Mouse (Mus musculus): ENCODE results near the gene Sorbs1. TPM values are rescaled to one million over a fixed set of nuclear protein-coding genes. Genes with fewer than 3 reads are reported as not detected.

The Sorbs1 gene
- polyA plus RNA-seq, 2 experiments, result 35.3 to 40.6 TPM

DNA sequence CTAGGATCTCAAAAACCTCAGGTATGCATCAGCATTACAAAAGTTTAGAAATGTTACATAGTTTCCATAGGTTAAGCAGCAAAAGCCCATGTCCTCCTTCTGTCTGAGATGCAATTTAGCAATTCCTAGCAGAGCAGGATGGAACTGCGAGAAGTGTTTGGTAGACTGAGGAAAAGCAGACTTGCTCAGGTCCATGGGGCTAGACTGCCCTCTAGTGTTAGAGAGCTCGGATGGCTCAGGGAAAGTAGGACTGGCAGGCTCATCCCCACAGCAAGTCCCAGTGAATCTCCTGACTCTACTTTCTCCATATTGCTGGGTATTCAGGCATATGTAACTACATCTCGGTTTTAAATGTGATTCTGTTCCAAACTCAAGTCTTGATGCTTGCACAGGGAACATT, 31.3 kb upstream of the Sorbs1 start:
- H3K27ac ChIP-seq (replicated peaks; ENCODE audit: low read depth, low read length), result no peak overlapping the region
- H3K36me3 ChIP-seq (ENCODE audit: control insufficient read depth, insufficient read depth, low read length), result no peaks in the 10 kb centered on the region
- ATAC-seq (ENCODE audit: low FRiP score, low read depth), result no peak
- H3K4me3 ChIP-seq (replicated peaks; ENCODE audit: low read length), result no peak overlapping the region
- H3K9ac ChIP-seq (ENCODE audit: low read depth, low read length, severe bottlenecking), result no peak overlapping the region
- no peak for TF ChIP-seq POLR2A (IDR thresholded peaks at IDR 0.05; ENCODE audit: borderline replicate concordance, extremely low read depth, insufficient read depth, insufficient read length)
- DNase-seq (ENCODE audit: low spot score), result peak; percentile 75
- H3K4me1 ChIP-seq (ENCODE audit: control insufficient read depth, insufficient read depth, low read length), result peaks cover 2% of the 10 kb centered on the region; the same call in 1 of the 2 replicates
- H3K9me3 ChIP-seq (ENCODE audit: control insufficient read depth, low read length), result no peaks in the 10 kb centered on the region
- 11% methylated on average over 3 of the region's 3 CpGs for WGBS
- H3K27me3 ChIP-seq (ENCODE audit: control insufficient read depth, insufficient read depth, low read length), result no peaks in the 10 kb centered on the region
- no peak overlapping the region for H3K4me2 ChIP-seq (replicated peaks; ENCODE audit: low read depth, low read length, severe bottlenecking)

DNA sequence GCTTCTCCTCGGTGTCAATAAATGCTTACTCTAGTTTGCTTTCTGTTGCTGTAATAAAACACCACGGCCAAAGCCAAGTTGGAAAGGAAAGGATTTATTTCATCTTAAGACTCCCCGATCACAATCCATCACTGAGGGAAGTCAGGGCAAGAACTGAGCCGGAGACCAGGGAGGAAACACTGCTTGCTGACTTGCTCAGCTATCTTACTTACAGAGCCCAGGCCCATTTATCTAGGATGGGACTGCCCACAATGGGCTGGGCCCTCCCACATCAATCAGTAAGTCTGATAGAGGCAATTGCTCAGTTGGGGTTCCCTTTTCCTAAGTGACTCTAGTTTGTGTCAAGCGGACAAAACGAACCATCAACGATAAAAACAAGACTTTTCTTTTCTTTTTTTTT, 29.2 kb upstream of the Sorbs1 start:
- H3K27me3 ChIP-seq (ENCODE audit: control insufficient read depth, insufficient read depth, low read length), result no peaks in the 10 kb centered on the region
- H3K4me1 ChIP-seq (ENCODE audit: control insufficient read depth, insufficient read depth, low read length), result no peaks in the 10 kb centered on the region
- no peak overlapping the region for H3K27ac ChIP-seq (replicated peaks; ENCODE audit: low read depth, low read length)
- DNase-seq (ENCODE audit: low spot score), result no peak
- H3K9ac ChIP-seq (ENCODE audit: low read depth, low read length, severe bottlenecking), result no peak overlapping the region
- no peak for TF ChIP-seq POLR2A (IDR thresholded peaks at IDR 0.05; ENCODE audit: borderline replicate concordance, extremely low read depth, insufficient read depth, insufficient read length)
- WGBS, result 76% methylated on average over 7 of the region's 7 CpGs
- no peak for ATAC-seq (ENCODE audit: low FRiP score, low read depth)
- H3K9me3 ChIP-seq (ENCODE audit: control insufficient read depth, low read length), result no peaks in the 10 kb centered on the region
- H3K4me3 ChIP-seq (replicated peaks; ENCODE audit: low read length), result no peak overlapping the region
- no peaks in the 10 kb centered on the region for H3K36me3 ChIP-seq (ENCODE audit: control insufficient read depth, insufficient read depth, low read length)
- no peak overlapping the region for H3K4me2 ChIP-seq (replicated peaks; ENCODE audit: low read depth, low read length, severe bottlenecking)

DNA sequence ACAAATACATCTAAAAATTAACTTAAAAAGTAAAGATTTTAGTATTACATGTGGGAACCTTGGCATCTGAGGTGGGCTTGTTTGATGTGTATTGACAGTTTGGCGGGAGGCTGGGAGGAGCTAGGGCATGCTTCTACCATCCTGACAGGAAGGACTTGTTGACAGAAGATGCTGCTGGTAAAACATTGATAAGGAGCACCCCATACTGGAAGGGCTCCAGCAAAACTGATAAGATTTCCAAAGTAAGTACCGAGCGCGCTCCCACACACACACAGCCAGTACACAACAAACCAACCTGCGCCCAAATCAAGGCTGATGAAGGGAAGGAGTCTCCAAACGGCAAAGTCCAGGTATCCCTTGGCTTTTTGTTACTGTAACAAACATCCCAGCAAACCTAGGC, 22.9 kb upstream of the Sorbs1 start:
- Histone ChIP-seq H3K36me3 (ENCODE audit: control insufficient read depth, insufficient read depth, low read length) (no peaks in the 10 kb centered on the region), H3K9me3 (ENCODE audit: control insufficient read depth, low read length) (peaks cover under 1% of the 10 kb centered on the region; the same call in 1 of the 2 replicates), H3K4me1 (ENCODE audit: control insufficient read depth, insufficient read depth, low read length) (no peaks in the 10 kb centered on the region), H3K27me3 (ENCODE audit: control insufficient read depth, insufficient read depth, low read length) (no peaks in the 10 kb centered on the region), H3K4me3 (replicated peaks; ENCODE audit: low read length) (no peak overlapping the region), H3K9ac (ENCODE audit: low read depth, low read length, severe bottlenecking) (no peak overlapping the region), H3K27ac (replicated peaks; ENCODE audit: low read depth, low read length) (no peak overlapping the region), H3K4me2 (replicated peaks; ENCODE audit: low read depth, low read length, severe bottlenecking) (no peak overlapping the region)
- 93% methylated on average over 6 of the region's 6 CpGs for WGBS
- no peak for TF ChIP-seq POLR2A (IDR thresholded peaks at IDR 0.05; ENCODE audit: borderline replicate concordance, extremely low read depth, insufficient read depth, insufficient read length)
- no peak for ATAC-seq (ENCODE audit: low FRiP score, low read depth)
- DNase-seq (ENCODE audit: low spot score), result no peak

DNA sequence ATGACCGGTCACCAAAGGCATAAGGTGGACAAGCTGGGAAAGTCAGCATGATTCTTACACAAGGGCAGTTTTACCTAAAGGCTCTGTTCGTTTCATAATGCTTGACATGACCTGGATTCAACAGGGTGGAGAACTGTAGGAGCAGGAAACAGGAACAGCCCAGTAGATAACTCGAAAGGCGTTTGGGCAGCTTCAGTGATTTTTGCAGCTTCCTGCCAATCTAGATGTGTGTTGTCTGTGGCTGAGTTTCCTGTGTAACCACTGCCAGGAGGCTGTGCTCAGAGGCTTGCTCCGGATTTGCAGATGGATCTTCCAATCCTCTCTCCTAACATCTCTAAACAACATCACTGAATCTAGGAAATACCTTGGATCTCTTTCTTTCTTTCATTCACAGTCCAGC, 18.9 kb upstream of the Sorbs1 start:
- no peak overlapping the region for H3K9ac ChIP-seq (ENCODE audit: low read depth, low read length, severe bottlenecking)
- 82% methylated on average over 5 of the region's 5 CpGs for WGBS
- DNase-seq (ENCODE audit: low spot score), result no peak
- no peak for ATAC-seq (ENCODE audit: low FRiP score, low read depth)
- H3K4me2 ChIP-seq (replicated peaks; ENCODE audit: low read depth, low read length, severe bottlenecking), result no peak overlapping the region
- no peaks in the 10 kb centered on the region for H3K27me3 ChIP-seq (ENCODE audit: control insufficient read depth, insufficient read depth, low read length)
- peaks cover 4% of the 10 kb centered on the region; the same call in 1 of the 2 replicates for H3K9me3 ChIP-seq (ENCODE audit: control insufficient read depth, low read length)
- no peaks in the 10 kb centered on the region for H3K4me1 ChIP-seq (ENCODE audit: control insufficient read depth, insufficient read depth, low read length)
- no peak overlapping the region for H3K27ac ChIP-seq (replicated peaks; ENCODE audit: low read depth, low read length)
- no peak for TF ChIP-seq POLR2A (IDR thresholded peaks at IDR 0.05; ENCODE audit: borderline replicate concordance, extremely low read depth, insufficient read depth, insufficient read length)
- no peaks in the 10 kb centered on the region for H3K36me3 ChIP-seq (ENCODE audit: control insufficient read depth, insufficient read depth, low read length)
- H3K4me3 ChIP-seq (replicated peaks; ENCODE audit: low read length), result no peak overlapping the region

DNA sequence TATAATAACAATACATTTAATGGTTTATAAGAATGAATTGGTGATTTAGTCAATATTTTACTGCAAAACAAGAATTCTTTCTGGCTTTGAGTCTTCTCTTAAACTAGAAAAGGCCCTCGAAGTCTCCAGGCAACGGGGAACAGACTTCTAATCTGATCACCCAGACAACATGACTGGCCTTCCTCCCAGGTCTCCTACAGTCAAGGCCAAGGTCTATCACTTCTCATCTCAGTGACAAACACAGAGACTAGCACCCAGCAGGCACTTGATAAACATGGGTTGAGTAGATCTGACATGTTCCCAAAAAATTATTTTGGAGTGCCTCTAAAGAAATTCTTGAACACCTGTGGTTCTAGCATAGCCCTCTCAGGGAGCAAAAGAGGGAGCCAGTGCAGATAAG, 16.7 kb upstream of the Sorbs1 start:
- Histone ChIP-seq H3K27ac (replicated peaks; ENCODE audit: low read depth, low read length) (no peak overlapping the region), H3K9ac (ENCODE audit: low read depth, low read length, severe bottlenecking) (no peak overlapping the region), H3K9me3 (ENCODE audit: control insufficient read depth, low read length) (peaks cover 4% of the 10 kb centered on the region; the same call in 1 of the 2 replicates), H3K4me3 (replicated peaks; ENCODE audit: low read length) (no peak overlapping the region), H3K27me3 (ENCODE audit: control insufficient read depth, insufficient read depth, low read length) (no peaks in the 10 kb centered on the region), H3K4me2 (replicated peaks; ENCODE audit: low read depth, low read length, severe bottlenecking) (no peak overlapping the region), H3K36me3 (ENCODE audit: control insufficient read depth, insufficient read depth, low read length) (no peaks in the 10 kb centered on the region), H3K4me1 (ENCODE audit: control insufficient read depth, insufficient read depth, low read length) (no peaks in the 10 kb centered on the region)
- no peak for DNase-seq (ENCODE audit: low spot score)
- ATAC-seq (ENCODE audit: low FRiP score, low read depth), result no peak
- TF ChIP-seq POLR2A (IDR thresholded peaks at IDR 0.05; ENCODE audit: borderline replicate concordance, extremely low read depth, insufficient read depth, insufficient read length), result no peak
- WGBS, result 82% methylated on average over 2 of the region's 2 CpGs

DNA sequence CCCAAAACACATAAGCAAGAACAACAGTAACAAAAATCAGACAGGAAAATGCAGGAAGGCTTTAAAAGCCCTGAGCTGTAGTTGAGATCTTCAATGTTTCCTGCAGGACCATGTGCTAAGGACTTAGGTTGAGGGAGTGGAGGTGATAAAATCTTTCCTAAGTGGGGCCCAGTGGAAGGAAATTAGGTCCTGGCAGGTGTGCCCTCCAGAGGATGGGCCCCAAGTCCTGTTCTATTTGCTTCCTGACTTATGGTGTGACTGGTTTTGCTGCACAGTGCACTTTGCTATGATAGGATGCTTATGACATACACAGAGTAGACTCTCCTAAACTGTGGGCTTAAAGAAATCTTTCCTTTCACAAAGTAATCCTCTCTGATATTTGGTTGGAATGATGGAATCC, 14.7 kb upstream of the Sorbs1 start:
- ATAC-seq (ENCODE audit: low FRiP score, low read depth) (no peak), DNase-seq (ENCODE audit: low spot score) (no peak)
- H3K9me3 ChIP-seq (ENCODE audit: control insufficient read depth, low read length), result peaks cover 4% of the 10 kb centered on the region; the same call in 1 of the 2 replicates

More for the DNA sequence above, 14.7 kb upstream of the Sorbs1 start:
- no peak overlapping the region for H3K4me2 ChIP-seq (replicated peaks; ENCODE audit: low read depth, low read length, severe bottlenecking)
- no peaks in the 10 kb centered on the region for H3K27me3 ChIP-seq (ENCODE audit: control insufficient read depth, insufficient read depth, low read length)
- no peak overlapping the region for H3K9ac ChIP-seq (ENCODE audit: low read depth, low read length, severe bottlenecking)
- no peak overlapping the region for H3K27ac ChIP-seq (replicated peaks; ENCODE audit: low read depth, low read length)
- no peak overlapping the region for H3K4me3 ChIP-seq (replicated peaks; ENCODE audit: low read length)
- no peak for TF ChIP-seq POLR2A (IDR thresholded peaks at IDR 0.05; ENCODE audit: borderline replicate concordance, extremely low read depth, insufficient read depth, insufficient read length)
- H3K4me1 ChIP-seq (ENCODE audit: control insufficient read depth, insufficient read depth, low read length), result no peaks in the 10 kb centered on the region
- no peaks in the 10 kb centered on the region for H3K36me3 ChIP-seq (ENCODE audit: control insufficient read depth, insufficient read depth, low read length)
